Mouse (Mus musculus) retina, embryonic 14.5 days (tissue): Measurements from ENCODE around the gene Tril.
A peak's percentile ranks its signal among the peaks of the same experiment; 100 is the strongest.

ENCODE experiments used
- DNase-seq: peaks from one replicate; pipeline ENCODE4 v3.0.0-alpha.2; 2015; ENCODE audit warnings: low spot score

The Tril gene

GRCm38 (mm10) chr6:53806021-53806420 lies 14.6 kb downstream of the Tril start:
- DNase-seq: no peak

- no peak for DNase-seq
These were observed 16.5 kb downstream of the Tril start for GRCm38 (mm10) chr6:53804145-53804544.

DNA sequence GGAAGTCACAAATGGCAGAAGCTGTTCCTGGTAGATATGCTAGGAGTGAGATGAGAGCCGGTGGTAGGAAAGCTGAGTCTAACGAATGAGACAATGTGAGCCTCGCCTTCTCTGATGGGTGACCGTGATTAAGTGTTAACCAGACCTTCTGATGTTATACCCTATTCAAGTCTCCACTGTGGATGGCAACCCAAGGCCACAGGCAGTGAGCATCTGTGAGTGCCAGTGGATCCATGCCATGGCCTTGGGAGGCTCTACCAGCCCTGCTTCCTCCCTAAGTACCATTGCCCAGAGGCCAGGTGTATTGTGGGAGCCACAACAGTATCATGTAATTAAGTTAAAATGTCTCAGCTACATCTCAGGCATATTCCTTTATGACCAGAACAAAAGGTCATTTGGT lies 17.1 kb downstream of the Tril start:
- DNase-seq: no peak

- peak; percentile 13 for DNase-seq
These were observed 18.7 kb downstream of the Tril start for GRCm38 (mm10) chr6:53801893-53802286.

GRCm38 (mm10) chr6:53801269-53801892 lies 19.2 kb downstream of the Tril start:
- DNase-seq: peak; percentile 28

DNA sequence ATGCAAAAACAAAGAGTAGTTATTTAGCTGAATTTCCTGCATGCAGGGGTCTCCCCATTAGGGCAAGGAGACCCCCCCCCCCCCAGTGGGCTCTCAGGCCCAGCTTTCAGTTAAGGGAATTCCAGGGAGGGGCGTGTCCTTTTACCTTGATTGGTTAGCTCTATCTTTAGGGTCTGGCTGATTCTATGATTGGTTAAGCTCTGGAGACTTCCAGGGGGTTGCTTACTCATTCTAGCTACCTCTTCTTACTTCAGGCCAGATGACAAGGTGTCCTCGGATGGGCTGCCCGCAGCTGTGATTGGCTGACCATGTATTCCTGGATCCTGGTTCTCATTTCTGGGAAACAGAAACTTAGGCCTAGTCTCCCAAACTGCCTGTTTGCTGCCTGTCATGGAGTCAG lies 21.8 kb downstream of the Tril start:
- DNase-seq: no peak

DNA sequence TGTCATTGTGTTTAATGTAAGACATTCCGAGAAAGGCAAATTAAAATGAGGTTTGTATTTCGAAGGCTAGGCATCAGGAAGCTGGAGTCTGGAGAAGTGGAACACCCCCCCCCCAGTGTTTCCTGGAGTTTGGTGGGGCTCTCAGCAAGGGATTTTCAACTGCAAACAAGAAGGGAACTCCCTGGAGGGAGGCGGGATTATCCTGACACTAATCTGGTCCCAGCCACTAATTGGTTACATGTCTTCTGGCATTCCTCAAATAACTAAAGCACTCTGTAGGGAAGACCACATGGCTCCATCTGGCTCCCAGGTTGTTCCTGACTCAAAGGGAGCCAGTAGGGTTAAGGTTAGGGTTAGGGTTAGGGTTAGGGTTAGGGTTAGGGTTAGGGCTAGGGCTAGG lies 23.8 kb downstream of the Tril start:
- DNase-seq: peak; percentile 50

DNA sequence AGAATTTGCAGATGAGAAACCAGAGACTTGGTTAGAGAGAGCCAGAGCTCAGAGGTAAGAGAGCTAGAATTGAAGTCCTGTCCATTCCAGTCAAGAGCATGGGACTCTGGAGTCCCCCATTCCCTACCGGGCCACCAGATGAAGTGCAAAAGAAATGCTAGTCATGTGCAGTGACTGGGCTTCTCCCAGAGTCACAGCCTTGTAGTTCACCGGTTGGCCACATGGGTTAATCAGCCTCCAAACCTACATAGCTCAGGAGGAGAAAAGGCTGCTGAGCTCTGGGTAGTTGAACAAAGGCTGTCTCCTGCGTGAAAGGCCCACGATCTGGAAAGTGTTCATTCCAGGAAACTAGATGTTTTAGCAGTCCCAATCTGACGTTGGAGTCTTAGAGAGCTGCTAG lies 24.8 kb downstream of the Tril start:
- peak; percentile 89 for DNase-seq

- no peak for DNase-seq
These were observed 25.6 kb downstream of the Tril start for GRCm38 (mm10) chr6:53795078-53795477.

DNA sequence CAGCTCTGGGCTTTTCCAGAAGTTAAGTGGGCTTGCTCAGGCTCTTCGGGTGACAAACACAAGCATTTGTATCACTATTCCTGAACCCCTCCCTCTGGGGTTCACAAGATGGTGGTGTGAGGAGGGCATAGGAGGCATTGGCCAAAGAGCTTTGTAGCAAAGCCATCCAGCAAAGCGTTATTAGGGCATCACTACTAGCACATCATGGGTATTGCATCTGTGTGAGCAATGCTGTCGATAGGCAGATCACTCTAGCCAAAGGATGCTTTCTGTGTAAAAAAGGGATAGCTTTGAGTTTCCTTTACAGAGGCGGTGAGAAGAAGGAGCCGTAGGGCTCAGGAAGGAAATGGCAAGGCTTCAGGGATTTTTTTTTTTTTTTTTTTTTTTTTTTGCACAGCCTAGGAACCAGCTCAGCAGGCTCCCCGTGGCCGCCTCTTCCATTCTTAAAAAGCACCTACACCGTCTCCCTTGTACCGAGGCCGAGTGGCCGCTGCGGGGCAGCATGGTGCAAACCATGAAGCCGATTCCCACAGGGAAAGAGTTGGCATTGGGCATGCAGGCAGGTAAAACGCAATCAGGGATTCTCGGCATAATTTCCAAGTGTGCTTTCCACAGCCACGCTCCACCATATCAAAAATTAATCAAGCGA lies 26.2 kb downstream of the Tril start:
- peak; percentile 84 for DNase-seq

DNA sequence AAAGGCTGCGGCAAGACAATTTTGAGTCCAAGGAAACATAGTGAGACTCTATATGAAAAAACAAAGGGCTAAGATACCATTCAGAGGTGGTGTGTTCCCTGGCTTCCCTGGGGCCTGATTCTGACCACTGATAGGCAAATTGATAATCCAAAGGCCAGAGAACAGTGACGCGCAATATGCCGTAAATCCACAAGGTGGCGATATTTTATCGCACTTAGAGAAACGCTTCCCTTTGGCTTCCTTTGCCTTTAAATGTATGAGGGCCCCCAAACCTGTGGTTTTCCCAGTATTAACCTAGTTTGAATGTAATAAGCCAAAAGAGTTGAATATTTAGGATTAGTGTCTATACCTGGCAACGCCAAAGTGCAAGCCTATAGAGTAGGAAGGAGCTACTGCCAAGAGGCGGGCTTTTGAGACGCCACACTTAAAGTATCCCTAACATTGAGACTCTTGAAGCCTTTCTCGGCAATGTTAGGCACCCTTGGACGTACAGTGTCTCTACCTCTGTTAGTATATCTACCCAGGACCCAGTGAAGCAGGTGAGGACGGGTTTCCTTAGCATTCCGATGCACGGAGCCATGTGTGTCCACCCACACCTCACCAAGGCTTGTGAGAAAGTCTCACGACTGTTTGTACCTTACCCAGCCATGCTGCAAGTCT lies 37.6 kb downstream of the Tril start:
- peak; percentile 92 for DNase-seq

DNA sequence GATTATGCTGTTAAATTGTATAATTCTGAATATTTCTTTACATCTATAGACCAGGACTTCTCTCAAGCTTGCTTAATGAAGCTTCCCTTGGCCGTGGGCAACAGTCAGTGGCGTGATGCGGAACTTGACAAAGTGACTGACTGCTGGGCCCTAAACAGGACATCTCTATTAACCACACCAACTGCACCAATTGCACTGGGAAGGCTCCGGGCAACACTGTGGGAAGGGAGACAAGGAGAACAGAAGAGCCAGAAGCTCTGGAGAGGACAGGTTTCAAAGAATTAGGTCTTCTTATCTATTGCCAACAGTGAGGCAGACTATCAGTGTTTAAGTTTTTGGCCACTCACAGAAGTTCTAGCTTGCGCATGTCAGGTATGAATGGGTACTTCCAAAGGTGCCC lies 38.4 kb downstream of the Tril start:
- no peak for DNase-seq

- DNase-seq: peak; percentile 88
These were observed 39.5 kb downstream of the Tril start for GRCm38 (mm10) chr6:53781171-53781570.

DNA sequence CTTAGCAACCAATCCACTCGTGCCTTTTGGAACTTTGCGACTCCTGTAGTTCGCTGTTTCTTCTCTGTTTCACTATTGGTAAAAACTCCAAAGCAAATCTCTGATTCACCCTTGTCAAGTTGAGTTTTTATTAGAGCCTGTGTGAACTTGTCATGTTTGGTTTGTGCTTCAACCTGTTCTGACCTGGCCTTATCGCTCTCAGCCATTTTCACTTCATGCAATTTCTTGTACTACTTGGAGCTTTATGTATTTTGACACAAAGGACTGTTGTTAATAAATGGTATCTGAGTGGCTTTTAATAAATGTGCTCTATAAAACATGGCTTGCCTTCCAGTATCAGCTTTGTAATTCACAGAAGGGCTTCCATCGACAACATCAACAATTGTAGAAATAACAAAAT lies 40.6 kb downstream of the Tril start:
- DNase-seq: no peak

GRCm38 (mm10) chr6:53779526-53779925 lies 41.1 kb downstream of the Tril start:
- no peak for DNase-seq

DNA sequence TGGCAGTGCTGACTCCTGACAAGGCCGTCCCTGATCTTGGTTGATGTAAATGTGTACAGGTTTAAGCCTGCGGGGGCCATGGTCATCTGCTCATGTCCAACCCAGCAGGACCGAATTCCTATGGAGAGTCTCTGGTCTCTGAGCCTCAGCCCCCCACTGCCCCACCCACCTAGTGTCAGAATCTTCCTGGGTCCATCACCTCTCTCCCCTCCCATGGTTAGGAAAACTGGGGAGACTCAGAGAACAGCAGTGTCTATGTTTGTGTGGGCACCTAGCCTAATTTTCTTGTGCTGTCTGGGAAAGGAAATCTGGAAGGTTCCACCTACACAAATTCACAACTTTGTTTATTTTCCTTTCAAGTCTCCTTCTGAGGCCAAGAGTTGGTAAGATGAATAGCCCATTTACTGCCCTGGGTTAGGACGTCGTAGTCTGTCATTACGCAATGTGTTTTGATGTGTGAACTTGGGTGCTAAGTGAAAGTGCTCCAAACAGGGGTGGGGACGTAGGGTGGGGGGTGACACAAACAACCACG lies 42.1 kb downstream of the Tril start:
- DNase-seq: no peak

GRCm38 (mm10) chr6:53768275-53768674 lies 52.4 kb downstream of the Tril start:
- DNase-seq: no peak

DNA sequence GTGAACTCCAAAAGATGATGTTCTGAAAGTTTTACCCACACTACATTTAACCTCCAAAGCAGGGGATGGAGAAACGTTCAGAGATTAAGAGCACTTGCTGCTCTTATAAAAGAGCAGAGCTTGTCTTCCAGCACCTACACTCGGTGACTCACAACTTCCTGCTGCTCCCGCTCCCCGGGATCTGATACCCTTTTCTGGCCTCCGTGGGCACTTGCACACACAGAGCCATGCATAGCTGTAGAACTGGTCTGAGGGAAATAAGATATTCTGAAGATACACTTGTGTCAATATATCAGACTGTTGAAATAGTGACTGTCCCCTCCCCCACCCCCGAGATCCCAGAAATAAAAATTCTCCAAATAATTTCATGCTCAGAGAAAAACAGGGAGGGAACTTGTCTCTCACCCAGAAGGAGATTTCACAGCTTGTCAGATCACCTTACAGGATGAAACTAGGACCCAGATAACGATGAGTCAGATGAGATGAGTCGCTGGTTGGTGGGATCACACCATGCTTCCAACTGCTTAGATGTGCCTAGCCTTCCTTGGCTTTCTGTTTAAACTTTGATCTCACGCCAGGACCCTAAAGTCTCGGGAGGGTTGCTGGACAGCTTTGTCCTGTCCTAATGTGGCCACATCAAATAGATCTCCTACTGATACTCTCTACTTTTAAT lies 54.3 kb downstream of the Tril start:
- no peak for DNase-seq

DNA sequence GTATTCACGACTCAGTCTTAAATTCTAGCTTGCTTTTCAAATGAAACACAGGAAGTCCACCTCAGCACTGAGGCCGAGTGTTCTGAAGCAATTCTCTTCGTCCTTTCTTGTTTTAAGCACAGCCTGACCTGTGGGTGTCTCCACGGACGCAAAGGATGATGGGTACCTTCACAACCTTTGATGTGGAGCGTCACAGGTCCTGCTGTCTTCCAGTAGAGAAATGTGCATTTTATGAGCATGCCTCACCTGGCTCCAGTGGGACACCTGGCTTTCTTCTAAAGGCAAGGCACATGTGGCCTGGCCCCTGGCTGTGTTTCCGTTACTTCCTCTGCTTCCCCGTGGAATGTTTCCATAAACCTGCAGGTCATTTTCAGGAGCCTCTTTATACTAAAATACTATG lies 54.9 kb downstream of the Tril start:
- no peak for DNase-seq
